Mouse (Mus musculus): Measurements from ENCODE around the gene Grin3b.
A peak's percentile ranks its signal among the peaks of the same experiment; 100 is the strongest.

Gene Grin3b

DNA sequence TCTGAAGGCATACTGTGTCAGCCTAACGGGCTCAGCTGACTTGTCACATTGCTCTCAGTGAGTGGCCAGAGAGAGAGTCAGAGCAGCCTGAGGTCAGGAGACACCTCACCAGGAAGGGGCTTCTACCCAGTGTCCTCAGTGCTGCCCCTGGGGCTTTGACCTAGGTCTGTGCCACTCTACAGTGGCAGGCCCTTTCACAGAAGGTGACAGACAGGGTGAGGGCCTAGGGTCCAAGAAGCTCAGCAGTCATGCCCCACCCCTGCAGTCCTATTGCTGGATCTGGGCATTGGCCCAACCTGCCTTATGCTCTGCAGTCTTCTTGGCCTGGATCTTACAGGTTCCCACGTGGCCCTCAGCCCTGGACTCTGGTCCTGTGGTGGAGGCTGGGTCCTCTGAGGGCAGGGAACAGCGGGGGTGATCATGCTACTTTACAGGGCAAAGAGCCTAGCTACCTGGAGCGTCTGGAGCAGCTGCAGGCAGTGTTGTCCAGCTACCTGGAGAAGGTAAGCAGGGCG is 3.6 kb upstream of the Grin3b start:
- no peak for DNase-seq (ENCODE audit: low read depth)

DNA sequence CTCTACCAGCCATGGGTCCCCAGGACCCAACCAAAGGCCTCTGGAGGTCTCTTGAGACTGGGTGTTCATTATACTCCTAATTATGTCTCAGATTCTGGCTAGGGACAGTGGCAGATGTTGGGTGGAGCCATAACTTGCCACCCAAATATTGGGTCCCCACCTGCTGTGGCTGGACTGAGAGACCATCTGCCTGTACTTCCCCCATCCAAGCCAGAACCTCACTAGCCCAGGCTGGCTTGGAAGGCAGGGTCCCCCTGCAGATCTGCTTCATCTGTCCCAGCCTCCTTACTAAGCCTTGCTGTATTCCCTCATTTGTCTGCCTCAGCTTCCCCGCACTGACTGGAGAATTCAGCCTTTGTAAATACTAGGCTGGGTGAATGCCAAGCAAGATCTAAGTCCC is 2.3 kb upstream of the Grin3b start:
- no peak for DNase-seq (ENCODE audit: low read depth)

DNA sequence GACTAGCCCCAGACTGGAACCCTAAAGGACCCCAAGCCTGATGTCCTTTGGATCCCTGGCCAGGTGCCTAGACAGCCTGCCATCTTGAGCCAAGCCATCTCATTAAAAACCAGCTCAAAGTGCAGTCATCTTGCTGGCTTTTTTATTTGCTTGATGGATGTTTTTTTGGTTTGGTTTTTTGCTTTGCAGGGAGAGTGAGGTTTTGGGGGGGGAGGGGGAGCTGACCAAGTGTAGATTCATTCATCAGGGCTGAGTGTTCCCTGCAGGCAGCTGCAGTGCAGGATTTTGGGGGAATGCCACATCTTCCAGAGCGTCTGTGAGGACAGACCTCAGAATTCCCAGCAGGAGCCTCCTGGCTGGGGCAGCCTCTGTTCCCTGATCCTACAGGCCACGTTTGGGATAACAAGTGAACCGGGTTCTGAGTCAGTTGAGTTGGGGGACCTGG is 1.4 kb upstream of the Grin3b start:
- no peak for DNase-seq (ENCODE audit: low read depth)

DNA sequence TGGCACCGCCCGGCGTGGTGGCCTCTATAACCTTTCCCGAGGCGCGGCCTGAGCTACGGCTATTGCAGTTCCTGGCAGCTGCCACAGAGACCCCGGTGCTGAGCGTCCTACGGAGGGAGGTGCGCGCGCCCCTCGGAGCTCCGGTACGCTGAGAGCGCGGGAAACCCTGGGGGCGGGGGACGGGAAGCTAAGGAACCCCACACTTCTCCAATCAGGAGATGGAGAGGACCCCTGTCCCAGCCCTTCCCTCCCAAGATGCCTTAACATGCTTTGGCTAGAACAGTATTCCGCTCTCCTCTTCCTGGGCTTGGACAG is 625 bp downstream of the Grin3b start:
- DNase-seq (ENCODE audit: low read depth), result no peak

DNA sequence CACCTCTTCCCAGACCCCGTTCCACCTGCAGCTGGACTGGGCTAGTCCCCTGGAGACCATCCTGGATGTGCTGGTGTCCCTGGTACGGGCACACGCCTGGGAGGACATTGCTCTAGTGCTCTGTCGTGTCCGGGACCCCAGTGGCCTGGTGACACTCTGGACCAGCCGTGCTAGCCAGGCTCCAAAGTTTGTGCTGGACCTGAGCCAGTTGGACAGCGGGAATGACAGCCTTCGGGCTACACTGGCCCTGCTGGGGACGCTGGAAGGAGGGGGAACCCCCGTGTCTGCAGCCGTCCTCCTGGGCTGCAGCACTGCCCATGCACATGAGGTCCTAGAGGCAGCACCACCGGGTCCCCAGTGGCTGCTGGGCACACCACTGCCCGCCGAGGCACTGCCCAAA is 2.3 kb downstream of the Grin3b start:
- DNase-seq (ENCODE audit: low read depth), result no peak

DNA sequence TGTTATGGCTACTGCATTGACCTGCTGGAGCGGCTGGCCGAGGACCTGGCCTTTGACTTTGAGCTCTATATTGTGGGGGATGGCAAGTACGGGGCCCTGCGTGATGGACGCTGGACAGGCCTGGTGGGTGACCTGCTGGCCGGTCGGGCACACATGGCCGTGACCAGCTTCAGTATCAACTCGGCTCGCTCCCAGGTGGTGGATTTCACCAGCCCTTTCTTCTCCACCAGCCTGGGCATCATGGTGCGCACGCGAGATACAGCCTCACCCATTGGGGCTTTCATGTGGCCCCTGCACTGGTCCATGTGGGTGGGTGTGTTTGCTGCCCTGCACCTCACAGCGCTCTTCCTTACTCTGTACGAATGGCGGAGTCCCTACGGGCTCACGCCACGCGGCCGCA is 3.6 kb downstream of the Grin3b start:
- no peak for DNase-seq (ENCODE audit: low read depth)

DNA sequence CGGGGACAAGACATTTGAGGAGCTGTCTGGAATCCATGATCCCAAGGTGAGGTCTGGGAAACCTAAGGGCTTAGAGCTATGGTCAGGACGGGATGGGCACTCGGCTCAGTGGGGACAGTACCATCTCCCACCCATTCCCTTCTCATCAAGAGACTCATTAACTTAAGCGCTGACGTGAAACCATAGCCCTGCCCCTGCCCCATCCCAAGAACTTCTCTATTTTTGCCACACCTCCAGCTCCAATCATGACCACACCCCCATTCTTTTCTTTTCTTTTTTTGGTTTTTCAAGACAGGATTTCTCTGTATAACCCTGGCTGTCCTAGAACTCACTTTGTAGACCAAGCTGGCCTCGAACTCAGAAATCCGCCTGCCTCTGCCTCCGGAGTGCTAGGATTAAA is 4.2 kb downstream of the Grin3b start:
- DNase-seq (ENCODE audit: low read depth), result no peak

DNA sequence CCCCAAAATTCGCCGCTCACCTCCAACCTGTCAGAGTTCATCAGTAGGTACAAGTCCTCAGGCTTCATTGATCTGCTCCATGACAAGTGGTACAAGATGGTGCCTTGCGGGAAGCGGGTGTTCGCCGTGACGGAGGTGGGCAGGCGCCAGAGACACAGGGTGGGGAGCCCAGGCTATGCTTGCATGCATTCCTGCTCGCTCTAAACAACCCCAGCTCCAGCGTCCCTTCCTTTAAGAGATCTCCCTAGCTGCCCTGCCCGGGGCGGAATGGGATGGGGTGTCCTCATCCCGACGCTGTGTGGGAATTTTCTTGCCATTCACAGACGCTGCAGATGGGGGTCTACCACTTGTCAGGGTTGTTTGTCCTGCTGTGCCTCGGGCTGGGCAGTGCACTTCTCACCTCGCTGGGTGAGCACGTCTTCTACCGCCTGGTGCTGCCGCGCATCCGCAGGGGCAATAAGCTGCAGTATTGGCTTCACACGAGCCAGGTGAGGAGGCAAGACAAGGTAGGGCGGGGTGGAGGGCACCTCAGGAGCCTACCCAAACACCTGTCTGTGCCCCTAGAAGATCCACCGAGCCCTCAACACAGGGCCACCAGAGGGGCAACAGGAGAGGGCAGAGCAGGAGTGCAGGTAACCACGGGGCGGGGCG is 5.7 kb downstream of the Grin3b start:
- no peak for DNase-seq (ENCODE audit: low read depth)

DNA sequence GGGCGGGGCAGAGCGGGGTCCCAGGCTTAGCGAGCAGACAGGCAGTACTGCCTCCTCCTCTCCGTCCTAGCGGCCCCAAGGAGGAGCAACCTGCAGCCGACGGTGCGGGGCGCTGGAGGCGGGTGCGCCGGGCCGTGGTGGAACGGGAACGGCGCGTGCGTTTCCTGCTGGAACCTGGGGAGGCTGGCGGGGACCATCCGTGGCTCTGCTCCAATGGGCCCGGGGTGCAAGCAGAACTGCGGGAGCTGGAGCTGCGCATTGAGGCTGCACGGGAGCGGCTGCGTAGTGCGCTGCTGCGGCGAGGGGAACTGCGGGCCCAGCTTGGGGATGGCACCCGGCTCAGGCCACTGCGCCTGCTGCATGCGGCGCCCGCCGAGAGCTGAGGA is 6.2 kb downstream of the Grin3b start:
- no peak for DNase-seq (ENCODE audit: low read depth)

DNA sequence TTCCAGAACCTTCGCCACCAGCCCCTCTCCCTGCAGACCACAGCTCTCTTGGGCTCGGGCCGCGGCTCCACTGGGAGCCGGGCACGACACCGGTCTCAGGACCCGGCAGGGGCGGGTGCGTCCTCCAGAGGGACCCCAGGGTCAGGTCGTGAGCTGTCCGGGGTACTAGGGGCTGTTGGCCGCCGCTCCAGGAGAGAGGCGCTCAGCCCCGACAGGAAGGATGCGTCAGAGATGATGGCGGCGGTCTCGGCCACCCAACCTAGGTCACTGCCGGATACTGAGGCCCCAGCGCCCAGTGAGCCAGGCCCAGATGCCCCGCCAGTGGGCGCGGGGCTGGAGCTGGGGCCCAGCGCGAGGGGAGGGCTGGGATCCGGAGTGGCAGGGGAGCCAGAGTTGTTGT is 6.8 kb downstream of the Grin3b start:
- no peak for DNase-seq (ENCODE audit: low read depth)

DNA sequence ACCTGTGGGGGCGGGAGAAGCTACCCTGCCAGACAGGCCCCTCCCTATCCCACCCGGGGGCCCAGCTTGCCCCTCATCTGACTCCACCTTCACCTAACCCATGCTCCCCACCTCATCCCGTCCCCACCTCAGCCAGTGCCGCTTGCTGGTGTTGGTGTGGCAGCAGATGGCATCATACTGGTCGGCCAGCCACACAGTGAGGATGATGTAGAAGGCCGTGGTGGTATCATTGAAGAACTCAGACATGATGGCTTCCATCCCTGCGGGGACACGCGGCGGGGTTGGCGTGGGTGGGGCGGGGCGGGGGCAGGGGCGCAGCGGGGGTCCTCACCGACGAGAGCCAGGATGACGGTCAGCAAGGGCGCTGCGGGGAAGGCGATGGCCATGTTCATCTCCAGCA is 7.5 kb downstream of the Grin3b start:
- DNase-seq (ENCODE audit: low read depth), result no peak

DNA sequence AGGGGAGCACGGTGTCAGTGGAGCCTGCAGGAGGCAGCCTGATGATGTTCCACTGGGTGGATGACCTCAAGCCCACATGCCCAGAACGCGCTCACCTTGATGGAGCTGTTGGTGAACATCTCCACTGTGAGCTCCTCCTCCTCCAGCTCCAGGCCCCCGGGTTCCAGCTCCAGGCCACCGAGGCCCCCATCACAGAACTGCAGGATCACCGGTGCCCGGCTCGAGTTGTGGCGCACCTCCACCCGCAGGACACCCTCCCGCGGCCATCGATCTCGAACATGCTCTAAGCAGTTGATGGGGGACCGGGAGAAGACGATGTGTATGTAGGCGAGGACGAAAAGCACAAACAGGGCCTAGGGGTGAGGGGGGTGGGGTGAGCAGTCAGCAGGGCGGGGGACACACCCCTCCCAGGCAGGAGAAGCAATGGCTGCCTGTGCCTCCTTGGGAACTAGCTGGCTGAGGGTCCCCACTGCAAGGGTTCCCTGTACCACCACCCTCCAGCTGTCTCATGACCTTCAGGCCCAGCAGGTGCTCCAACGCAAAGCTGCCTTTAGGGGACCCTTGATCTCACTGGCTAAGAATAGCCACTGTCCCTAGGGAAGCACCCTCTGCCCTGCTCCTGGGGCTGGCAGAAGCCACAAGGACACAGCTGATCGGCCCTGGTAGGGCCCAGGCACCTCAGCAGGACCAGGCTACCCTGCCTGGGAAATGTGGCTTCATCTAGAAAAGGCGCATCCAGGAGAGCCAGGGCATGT is 9.1 kb downstream of the Grin3b start:
- DNase-seq (ENCODE audit: low read depth), result no peak

DNA sequence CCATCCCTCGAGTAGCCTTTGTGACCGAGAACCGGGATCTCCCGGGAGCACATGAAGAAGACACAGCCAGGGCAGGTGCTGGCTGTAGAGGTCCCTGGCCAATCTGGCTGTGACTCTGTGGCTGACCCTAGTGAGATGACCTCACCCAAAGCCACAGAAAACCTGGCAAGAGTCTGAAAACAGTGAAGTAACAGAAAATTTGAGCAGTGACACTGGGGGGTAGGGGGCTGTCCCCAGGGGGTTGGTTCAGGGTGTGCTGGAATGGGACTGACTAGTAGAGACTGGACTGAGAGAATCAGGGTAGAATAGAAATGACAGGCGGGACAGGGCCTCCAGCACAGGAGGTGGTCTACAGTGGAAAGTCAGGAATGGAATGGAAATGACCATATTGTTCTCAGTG is 12.7 kb downstream of the Grin3b start:
- no peak for DNase-seq (ENCODE audit: low read depth)

DNA sequence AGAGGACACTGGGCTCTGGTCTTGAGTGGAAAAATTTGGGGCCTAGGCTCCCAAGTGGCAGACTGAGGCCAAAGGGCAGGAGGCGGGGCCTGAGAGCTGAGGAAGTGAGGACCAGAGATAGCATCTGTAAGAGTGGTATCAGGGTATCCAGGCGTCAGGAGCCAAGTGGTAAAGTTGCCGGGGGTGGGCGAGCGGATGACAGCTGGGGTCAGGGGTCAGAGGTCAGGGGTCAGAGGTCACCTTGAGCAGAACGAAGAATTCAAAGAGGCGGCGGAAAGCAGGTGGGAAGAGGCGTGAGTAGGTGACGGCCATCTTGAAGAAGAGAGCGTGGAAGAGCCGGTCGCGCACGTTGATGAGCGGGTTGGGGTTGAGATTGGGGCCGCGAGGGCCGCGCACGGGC is 13.2 kb downstream of the Grin3b start:
- no peak for DNase-seq (ENCODE audit: low read depth)

DNA sequence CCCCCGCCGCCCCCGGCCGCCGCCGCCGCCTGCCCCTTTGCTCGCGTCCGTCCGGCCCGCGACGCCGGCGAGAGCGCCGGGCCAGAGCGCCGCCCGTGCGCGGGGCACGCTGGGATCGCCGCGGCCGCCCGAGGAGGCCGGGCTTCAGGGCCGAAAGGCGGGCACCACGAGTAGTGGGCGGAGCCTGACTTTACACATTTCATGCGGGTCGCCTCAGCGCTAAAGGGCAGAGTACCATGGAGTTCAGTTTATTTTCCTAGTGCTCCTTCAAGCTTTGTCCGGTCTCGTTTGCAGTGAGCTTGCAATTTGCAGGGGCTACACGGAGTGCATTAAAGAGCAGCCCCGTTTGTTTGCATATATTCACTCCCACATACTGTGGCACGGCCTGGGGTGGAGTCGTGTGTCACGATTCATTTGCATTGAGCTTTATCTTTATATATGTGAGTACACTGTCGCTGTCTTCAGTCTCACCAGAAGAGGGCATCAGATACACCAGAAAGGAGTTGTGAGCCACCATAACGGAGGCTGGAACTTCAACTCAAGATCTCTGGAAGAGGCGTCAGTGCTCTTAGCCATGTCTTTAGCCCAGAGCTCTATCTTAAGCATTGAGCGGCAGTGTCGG is 13.8 kb downstream of the Grin3b start, which contains the start of gene Tmem259:
TSS of gene Tmem259 (minus strand) at position 136 of the 622 bp plus-strand sequence.
- DNase-seq (ENCODE audit: low read depth), result no peak

DNA sequence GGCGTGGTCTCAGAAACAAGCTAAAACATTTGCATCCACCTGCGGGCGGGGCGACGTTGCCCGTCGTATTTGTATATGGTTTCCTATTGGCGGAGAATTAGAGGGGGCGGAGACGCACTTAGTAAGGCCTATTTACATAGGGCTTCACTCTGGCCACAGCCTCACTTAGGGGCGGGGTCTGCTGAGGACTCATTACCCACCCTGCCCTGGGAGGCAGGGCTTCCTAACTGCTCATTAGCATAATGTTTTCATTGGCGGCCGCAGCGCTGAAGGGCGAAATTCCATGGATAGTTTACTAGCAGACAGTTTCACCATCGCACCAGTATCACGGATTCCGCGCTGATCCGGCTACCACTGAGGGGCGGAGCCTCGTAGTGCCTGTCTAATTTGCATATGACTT is 14.4 kb downstream of the Grin3b start:
- DNase-seq (ENCODE audit: low read depth), result peak; percentile 99

DNA sequence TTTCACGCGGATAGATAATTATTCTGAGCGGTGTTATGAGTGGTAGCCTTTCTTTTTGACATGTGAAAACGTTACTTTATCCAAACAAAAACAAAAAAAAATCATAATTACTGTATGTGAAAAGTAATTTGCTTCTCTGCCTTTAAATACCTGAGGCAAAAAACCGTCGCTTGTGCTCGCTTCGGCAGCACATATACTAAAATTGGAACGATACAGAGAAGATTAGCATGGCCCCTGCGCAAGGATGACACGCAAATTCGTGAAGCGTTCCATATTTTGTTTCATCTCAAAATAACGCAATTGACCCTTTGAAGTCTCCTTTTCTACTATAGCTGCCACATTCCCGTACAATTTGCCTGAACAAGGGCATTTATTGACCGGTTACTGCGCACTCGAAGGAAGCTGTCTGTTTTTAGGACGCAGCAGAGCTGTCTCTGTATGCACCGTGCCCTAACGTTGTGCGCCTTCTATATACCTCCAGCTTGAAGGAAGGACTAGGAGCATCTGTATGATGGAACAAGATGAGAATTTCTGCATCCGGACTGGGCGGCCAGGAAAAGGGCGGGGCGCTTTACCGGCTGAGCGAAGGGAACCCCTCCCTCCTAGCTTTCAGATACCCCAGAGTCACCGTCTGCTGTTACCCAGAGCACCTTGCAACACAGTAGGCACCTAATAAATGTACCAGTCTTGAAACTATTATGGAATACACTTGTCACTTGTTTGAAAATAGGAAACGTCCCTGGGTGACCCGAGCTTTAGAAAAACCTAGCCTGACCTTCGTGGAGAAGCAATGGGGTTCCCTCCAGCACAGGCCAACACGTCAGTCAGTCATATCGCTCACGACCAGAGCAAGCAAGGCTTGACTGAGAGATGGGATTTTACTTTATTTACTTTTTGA is 15.1 kb downstream of the Grin3b start:
- no peak for DNase-seq (ENCODE audit: low read depth)

DNA sequence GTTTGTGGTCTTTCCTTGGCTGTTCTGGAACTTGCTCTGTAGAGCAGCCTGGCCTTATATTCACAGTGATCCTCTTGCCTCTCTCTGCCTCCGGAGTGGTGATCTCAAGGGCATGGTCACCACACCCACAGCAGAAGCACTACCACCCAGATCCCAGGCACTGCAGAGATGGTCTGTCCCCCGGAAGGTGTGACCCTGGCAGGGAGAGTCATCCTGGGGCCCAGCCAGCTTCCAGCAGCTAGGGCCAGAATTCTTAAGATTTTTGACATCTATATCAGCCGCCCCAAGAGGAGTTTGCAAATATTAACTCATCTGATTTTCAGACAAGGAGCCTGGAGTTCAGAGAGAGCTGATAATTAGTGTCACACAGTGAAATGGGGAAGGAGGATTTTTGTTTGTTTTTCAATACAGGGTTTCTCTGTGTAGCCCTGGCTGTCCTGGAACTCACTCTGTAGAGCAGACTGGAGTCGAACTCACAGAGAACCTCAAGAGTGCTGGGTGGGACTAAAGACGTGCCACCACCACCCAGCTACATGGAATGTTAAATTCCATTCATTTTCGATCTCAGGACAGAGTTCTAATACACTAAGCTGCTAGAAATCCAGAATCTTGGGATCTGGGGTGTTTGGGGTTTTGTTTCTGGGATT is 15.8 kb downstream of the Grin3b start:
- DNase-seq (ENCODE audit: low read depth), result no peak

DNA sequence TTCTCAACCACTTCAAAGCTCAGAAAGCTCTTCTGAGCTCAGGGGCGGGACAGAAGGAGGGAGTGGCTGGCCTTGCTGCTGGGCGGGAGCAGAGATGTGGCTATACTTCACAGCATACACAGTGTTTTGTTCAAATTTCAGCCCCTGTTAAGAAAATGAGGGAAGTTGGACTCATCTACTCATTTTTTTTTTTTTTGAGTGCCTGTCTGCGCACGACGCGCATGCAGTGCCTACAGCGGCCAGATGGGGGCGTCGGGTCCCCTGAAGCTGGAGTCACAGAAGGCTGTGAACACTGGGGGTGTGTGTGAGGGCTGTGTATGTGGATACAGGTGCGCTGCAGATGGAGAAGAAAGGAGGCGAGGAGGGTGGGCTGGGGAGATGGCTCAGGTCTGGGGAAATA is 16.4 kb downstream of the Grin3b start:
- peak; percentile 64 for DNase-seq (ENCODE audit: low read depth)

DNA sequence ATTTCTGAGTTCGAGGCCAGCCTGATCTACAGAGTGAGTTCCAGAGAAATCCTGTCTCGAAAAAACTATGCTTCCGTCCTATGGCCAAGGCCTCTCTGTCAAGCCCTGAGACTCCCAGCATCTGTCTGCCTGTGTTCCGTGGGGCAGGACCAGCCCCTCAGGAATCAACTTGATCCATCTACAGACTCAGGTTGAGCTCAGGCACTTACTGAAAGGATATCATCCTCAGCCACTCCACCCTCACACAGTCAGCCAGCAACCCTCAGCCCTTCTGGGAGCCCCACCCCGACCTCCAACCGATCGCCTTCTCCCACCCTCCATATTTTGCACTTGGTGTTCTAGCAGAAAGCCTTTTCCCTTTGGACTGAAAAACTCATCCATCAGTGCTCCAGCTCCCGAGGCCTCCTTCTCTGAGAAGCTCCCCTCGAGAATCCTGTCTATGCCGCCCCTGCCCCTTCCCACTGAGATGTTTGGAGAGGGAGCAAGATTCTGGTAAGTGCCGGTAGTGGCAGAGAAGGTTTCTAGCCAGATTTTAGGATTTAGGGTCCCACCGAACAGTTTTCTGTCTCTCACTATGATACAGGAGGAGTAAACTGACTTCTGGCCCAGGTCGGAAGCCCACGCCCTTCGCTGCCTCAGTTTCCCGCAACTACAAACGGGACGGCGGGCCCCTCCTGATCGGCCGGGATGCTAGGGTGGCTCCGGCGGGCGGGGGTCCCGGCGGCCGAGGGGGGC is 17.4 kb downstream of the Grin3b start:
- no peak for DNase-seq (ENCODE audit: low read depth)

Data from fibroblast of lung, adult 2 months (primary cell).